Mouse (Mus musculus) C2C12 (cell line): ENCODE data around the gene Hist1h4a. TPM values are rescaled to one million over a fixed set of nuclear protein-coding genes. Genes with fewer than 3 reads are reported as not detected.

Experiments
- H3K27me3 ChIP-seq: one replicate; pipeline ENCODE4 v1.6.1; 2011; ENCODE audit not compliant: control insufficient read depth, insufficient read depth, insufficient read length
- H3K36me3 ChIP-seq: one replicate; pipeline ENCODE4 v1.6.1; 2011; ENCODE audit not compliant: control insufficient read depth, insufficient read depth
- H3K4me3 ChIP-seq: one replicate; pipeline ENCODE4 v1.5.1; 2011; ENCODE audit warnings: mild to moderate bottlenecking, control low read depth; ENCODE audit not compliant: poor library complexity, insufficient read depth, severe bottlenecking
- H3K79me2 ChIP-seq: one replicate; pipeline ENCODE4 v1.6.1; 2011; ENCODE audit not compliant: control insufficient read depth, insufficient read depth
- H3K79me3 ChIP-seq: one replicate; pipeline ENCODE4 v1.6.1; 2011; ENCODE audit warnings: low read depth, control low read depth
- H3ac ChIP-seq: one replicate; pipeline ENCODE3; 2011; ENCODE audit warnings: low read depth; ENCODE audit not compliant: control insufficient read depth, insufficient read length
- CEBPB ChIP-seq: IDR thresholded peaks from one replicate; pipeline ENCODE4 v1.6.1; 2011; ENCODE audit warnings: low read depth, mild to moderate bottlenecking, control low read depth, moderate library complexity
- CTCF ChIP-seq: IDR thresholded peaks from one replicate; pipeline ENCODE4 v1.5.1; 2011; ENCODE audit not compliant: control insufficient read depth, insufficient read depth, insufficient read length
- FOSL1 ChIP-seq: IDR thresholded peaks from one replicate; pipeline ENCODE4 v1.8.0; 2011; ENCODE audit warnings: mild to moderate bottlenecking, low read length; ENCODE audit not compliant: poor library complexity, insufficient read depth, severe bottlenecking
- MAX ChIP-seq: IDR thresholded peaks from one replicate; pipeline ENCODE4 v1.6.1; 2011; ENCODE audit warnings: mild to moderate bottlenecking, control low read depth
- MYOD1 ChIP-seq: IDR thresholded peaks from one replicate; pipeline ENCODE4 v1.6.1; 2011; ENCODE audit warnings: low read depth; ENCODE audit not compliant: control insufficient read depth, insufficient read length
- MYOG ChIP-seq: IDR thresholded peaks from one replicate; pipeline ENCODE4 v1.6.1; 2011; ENCODE audit not compliant: control insufficient read depth, insufficient read length; ENCODE audit errors: extremely low read depth
- USF1 ChIP-seq: IDR thresholded peaks from one replicate; pipeline ENCODE4 v1.6.1; 2011; ENCODE audit warnings: low read depth, mild to moderate bottlenecking, control low read depth, moderate library complexity
- long read RNA-seq, 2 experiments: library from polyadenylated mRNA; unstranded; transcript quantifications; one replicate each; pipeline ENCODE4 v2.0.0; 2019 to 2020
- polyA plus RNA-seq: library from polyadenylated mRNA; unstranded; fragments of >200 nt; fragmentation: generic; extraction: Trizol; gene quantifications from one replicate; pipeline ENCODE4 v1.2.1, GENCODE M21; 2012; ENCODE audit warnings: missing spikeins

Hist1h4a gene
- polyA plus RNA-seq, result 6.8 TPM
- long read RNA-seq, experiment 1, result 0 reads
- long read RNA-seq, experiment 2, result 0 reads

- peak within 1 kb of the TSS; percentile 24 for H3K4me3 ChIP-seq
- no peaks in the 10 kb centered on the region for H3K27me3 ChIP-seq
- no peaks in the 10 kb centered on the region for H3K36me3 ChIP-seq
- peak within 1 kb of the TSS; percentile 38 for H3ac ChIP-seq
- TF ChIP-seq FOSL1 (no peak), CTCF (no peak), MYOG (no peak), MYOD1 (no peak), MAX (no peak), CEBPB (no peak), USF1 (no peak)
- no peaks in the 10 kb centered on the region for H3K79me2 ChIP-seq
- H3K79me3 ChIP-seq, result no peaks in the 10 kb centered on the region
Measured at GRCm38 (mm10) chr13:23760972-23761864, at the start of gene Hist1h4a. TSS of gene Hist1h4a (minus strand) at chr13:23761230.

DNA sequence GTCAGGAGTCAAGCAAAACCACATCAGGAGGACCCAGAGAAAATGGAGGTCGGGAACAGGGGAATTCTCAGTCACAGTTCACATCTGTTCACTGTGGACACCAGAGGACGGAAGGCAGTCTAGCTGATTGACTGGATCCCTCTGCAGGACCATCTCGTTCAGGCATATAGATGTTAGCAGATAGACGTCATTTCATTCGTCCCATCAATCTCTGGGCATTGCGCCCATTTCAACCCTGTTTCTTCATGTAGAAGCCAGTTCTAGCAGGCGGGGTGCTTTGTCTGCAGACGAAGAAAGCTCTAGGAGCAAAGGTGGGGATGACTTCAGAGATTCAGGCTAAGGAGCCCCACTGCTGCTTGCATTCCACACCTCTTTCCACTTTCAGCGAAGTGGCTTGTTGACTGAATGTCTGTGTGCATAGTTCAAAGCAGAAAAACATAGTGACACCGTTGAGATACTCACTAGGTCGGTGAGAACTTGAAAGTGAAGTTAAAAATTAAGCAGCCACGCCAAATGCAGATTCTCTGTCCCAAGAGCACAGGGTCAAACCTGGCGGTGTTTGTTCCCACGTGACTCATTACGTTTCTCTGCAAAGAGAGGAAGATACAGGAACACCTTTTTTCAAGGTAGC, 45.5 kb upstream of the Hist1h4a start, which contains the start of gene Slc17a2:
Gene Slc17a2, plus strand, starts transcription at position 572 of the 631 bp plus-strand sequence.
- H3K4me3 ChIP-seq, result no peak within 1 kb of the TSS
- TF ChIP-seq USF1, result no peak
- no peak for TF ChIP-seq FOSL1
- TF ChIP-seq CEBPB, result no peak
- no peak for TF ChIP-seq MYOD1
- no peak for TF ChIP-seq MAX
- TF ChIP-seq CTCF, result no peak
- TF ChIP-seq MYOG, result no peak
- H3K36me3 ChIP-seq, result no peaks in the 10 kb centered on the region
- H3K79me2 ChIP-seq, result no peaks in the 10 kb centered on the region
- H3K27me3 ChIP-seq, result peaks cover 9% of the 10 kb centered on the region
- no peaks in the 10 kb centered on the region for H3K79me3 ChIP-seq
- H3ac ChIP-seq, result no peak within 1 kb of the TSS

DNA sequence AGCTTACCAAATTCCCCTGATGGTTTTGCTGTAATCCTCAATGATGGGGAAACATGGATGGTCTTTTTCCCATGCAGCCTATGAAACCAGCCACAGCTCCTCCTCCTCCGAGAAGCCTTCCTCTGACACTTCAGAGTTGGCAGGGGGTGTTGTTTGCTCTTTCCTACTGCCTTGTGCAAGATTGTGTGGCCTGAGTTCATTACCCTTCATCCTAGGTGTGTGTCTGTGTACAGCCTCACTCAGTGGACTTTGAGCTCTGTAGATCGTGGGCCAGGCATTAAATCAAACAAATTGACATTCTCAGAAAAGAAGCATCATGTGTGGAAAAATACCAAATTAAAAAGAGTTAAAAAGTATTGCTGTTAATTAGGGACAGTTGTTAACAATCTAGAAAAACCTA, 43.5 kb upstream of the Hist1h4a start:
- H3K27me3 ChIP-seq, result peaks cover 9% of the 10 kb centered on the region
- no peak overlapping the region for H3ac ChIP-seq
- H3K79me3 ChIP-seq, result no peaks in the 10 kb centered on the region
- H3K36me3 ChIP-seq, result no peaks in the 10 kb centered on the region
- H3K4me3 ChIP-seq, result no peak overlapping the region
- TF ChIP-seq MAX (no peak), CEBPB (no peak), FOSL1 (no peak), USF1 (no peak), MYOG (no peak), CTCF (no peak), MYOD1 (no peak)
- H3K79me2 ChIP-seq, result no peaks in the 10 kb centered on the region

GRCm38 (mm10) chr13:23799405-23799804, 38.4 kb upstream of the Hist1h4a start:
- Histone ChIP-seq H3K79me2 (no peaks in the 10 kb centered on the region), H3K79me3 (no peaks in the 10 kb centered on the region), H3K36me3 (no peaks in the 10 kb centered on the region), H3K4me3 (no peak overlapping the region), H3ac (no peak overlapping the region), H3K27me3 (peaks cover under 1% of the 10 kb centered on the region)
- TF ChIP-seq MYOD1 (no peak), MAX (no peak), CEBPB (no peak), MYOG (no peak), USF1 (no peak), FOSL1 (no peak), CTCF (no peak)

DNA sequence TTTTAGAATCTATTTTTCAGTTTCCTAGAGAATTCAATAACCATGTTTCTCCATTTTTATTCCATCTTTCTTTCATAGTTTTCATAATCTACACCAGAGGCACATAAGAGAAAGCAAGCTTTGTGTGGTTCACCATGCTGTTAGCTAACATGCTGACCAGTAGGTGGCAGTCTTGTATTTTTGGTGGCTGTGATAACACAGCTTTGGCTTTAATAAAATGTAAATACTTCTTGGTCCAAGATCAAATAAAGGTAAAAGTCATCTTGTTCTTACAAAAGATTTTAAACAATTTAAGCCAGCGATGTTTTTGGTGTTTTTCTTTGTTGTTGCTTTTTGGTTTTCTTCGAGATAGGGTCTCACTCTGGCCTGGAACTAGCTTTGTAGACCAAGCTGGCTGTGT, 31.5 kb upstream of the Hist1h4a start:
- no peaks in the 10 kb centered on the region for H3K79me3 ChIP-seq
- no peaks in the 10 kb centered on the region for H3K36me3 ChIP-seq
- H3K27me3 ChIP-seq, result peaks cover 21% of the 10 kb centered on the region
- TF ChIP-seq MAX (no peak), CTCF (peak; percentile 42)
- H3K79me2 ChIP-seq, result no peaks in the 10 kb centered on the region
- H3ac ChIP-seq, result no peak overlapping the region
- H3K4me3 ChIP-seq, result no peak overlapping the region

DNA sequence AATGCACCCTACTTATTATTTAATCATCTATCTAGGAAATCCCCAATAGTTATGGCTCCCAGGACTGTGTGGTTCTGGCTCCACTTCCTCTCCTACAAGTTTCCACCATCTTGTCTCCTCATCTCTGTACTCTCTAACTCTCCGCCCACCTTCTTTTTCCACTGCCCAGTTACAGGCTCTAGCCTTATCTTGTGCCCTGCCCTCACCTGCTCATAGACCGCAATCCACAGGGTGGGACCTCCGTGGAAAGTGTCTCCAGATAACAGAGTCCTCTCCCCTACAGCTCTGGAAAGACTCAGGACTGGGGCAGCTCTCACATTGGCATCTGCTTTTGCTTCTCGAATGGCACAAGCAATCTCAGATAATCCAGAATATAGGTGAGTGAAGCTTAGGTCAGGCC, 18.0 kb upstream of the Hist1h4a start:
- Histone ChIP-seq H3K36me3 (no peaks in the 10 kb centered on the region), H3ac (no peak overlapping the region), H3K79me2 (no peaks in the 10 kb centered on the region), H3K27me3 (no peaks in the 10 kb centered on the region), H3K79me3 (no peaks in the 10 kb centered on the region), H3K4me3 (no peak overlapping the region)
- TF ChIP-seq USF1 (no peak), CTCF (no peak), MYOG (no peak), CEBPB (no peak)
